Comparison of ENCODE assay signal across 20 mouse cellular contexts in genomic region chr11:70812365-70812764, GRCm38 (mm10). TPM values are rescaled to one million over a fixed set of nuclear protein-coding genes. Genes with fewer than 3 reads are reported as not detected.
DNase-seq lines count a peak whose midpoint lies in the region; ATAC-seq lines count a peak whose summit lies in the region.
"Had no signal": no experiment of that assay in that cellular context is flagged by ENCODE, and none has a peak within 500 bp of the region (broad histone marks: within the 10 kb centered on the region; RNA-seq: fewer than 3 reads in every experiment).

Scimp (minus strand) TSS chr11:70812586.

- no peaks in the 10 kb centered on the region for H3K36me3 ChIP-seq in heart, embryonic 10.5 days
- H3K36me3 ChIP-seq: embryonic facial prominence, embryonic 13.5 days; hindbrain, embryonic 13.5 days; intestine, embryonic 15.5 days; limb, embryonic 15.5 days; neural tube, embryonic 13.5 days had no signal

- no peaks in the 10 kb centered on the region for H3K9me3 ChIP-seq in heart, embryonic 10.5 days
- H3K9me3 ChIP-seq: embryonic facial prominence, embryonic 13.5 days; hindbrain, embryonic 13.5 days; intestine, embryonic 15.5 days; limb, embryonic 15.5 days; neural tube, embryonic 13.5 days had no signal

- no peak within 1 kb of the TSS for H3K27ac ChIP-seq in heart, embryonic 10.5 days
- H3K27ac ChIP-seq in brown adipose tissue, adult 24 weeks (replicated peaks; ENCODE audit: low read depth, low read length): peak within 1 kb of the TSS; percentile 54; the same call in 1 of the 2 replicates
- H3K27ac ChIP-seq: embryonic facial prominence, embryonic 13.5 days; gastrocnemius, adult 2 months; hindbrain, embryonic 13.5 days; intestine, embryonic 15.5 days; kidney, postnatal 0 days; limb, embryonic 15.5 days; neural tube, embryonic 13.5 days had no signal

- no peak within 1 kb of the TSS for H3K4me3 ChIP-seq in heart, embryonic 10.5 days
- H3K4me3 ChIP-seq in brown adipose tissue, adult 24 weeks (ENCODE audit: insufficient read depth, low read depth, low read length): no peak within 1 kb of the TSS
- H3K4me3 ChIP-seq: embryonic facial prominence, embryonic 13.5 days; gastrocnemius, adult 2 months; hindbrain, embryonic 13.5 days; intestine, embryonic 15.5 days; limb, embryonic 15.5 days; neural tube, embryonic 13.5 days had no signal

- ATAC-seq in megakaryocyte progenitor cell, adult 5-6 weeks (replicated peaks; ENCODE audit: poor library complexity): peak; percentile 80
- ATAC-seq in activated CD4-positive, CD25-positive, alpha-beta regulatory T cell, adult 4 months: no peak
- ATAC-seq: forebrain, postnatal 0 days; intestine, embryonic 15.5 days had no signal

- peak; percentile 94 for DNase-seq in heart, adult 11 months
- no peak for DNase-seq in heart, embryonic 10.5 days (ENCODE audit: low spot score)
- peak; percentile 57 for DNase-seq in 416B (ENCODE audit: low read depth)
- DNase-seq in yolk sac, embryonic 10.5 days (ENCODE audit: low spot score): no peak
- DNase-seq in cerebellum, adult 11 months: no peak
- DNase-seq: forebrain, postnatal 0 days; gastrocnemius, adult 2 months; lung, embryonic 14.5 days; right cerebral cortex, postnatal 14 days had no signal

- H3K4me1 ChIP-seq in heart, embryonic 10.5 days: no peaks in the 10 kb centered on the region
- H3K4me1 ChIP-seq in brown adipose tissue, adult 24 weeks (ENCODE audit: control insufficient read depth, insufficient read depth, insufficient read length, low read length): 0 out of 2 replicates have a peak, but pooled peaks cover 4% of the 10 kb centered on the region
- H3K4me1 ChIP-seq: embryonic facial prominence, embryonic 13.5 days; hindbrain, embryonic 13.5 days; intestine, embryonic 15.5 days; limb, embryonic 15.5 days; neural tube, embryonic 13.5 days had no signal

- no peaks in the 10 kb centered on the region for H3K27me3 ChIP-seq in heart, embryonic 10.5 days (ENCODE audit: insufficient read depth, poor library complexity, severe bottlenecking)
- H3K27me3 ChIP-seq: embryonic facial prominence, embryonic 13.5 days; hindbrain, embryonic 13.5 days; intestine, embryonic 15.5 days; neural tube, embryonic 13.5 days had no signal

- WGBS in heart, embryonic 10.5 days: 67% methylated on average over 7 of the region's 7 CpGs

RNA-seq across cellular contexts. Expression of gene Scimp, which starts in this region (rescaled TPM):
- polyA plus RNA-seq in heart, embryonic 10.5 days (2016; fragmentation: Nextera tagmentation; extraction: Ambion mirVana): not detected in 2 replicates
- not detected in 2 replicates for polyA plus RNA-seq in brown adipose tissue, adult 24 weeks (2012; ENCODE audit: insufficient read depth, insufficient read length, missing spikeins)
- 0.37 TPM in 1 of 2 replicates, not detected in the other for total RNA-seq in megakaryocyte progenitor cell, adult 5-6 weeks (2015)
- total RNA-seq in megakaryocyte progenitor cell, adult 5-6 weeks (2017): not detected in 2 replicates
- under 1 TPM in 1 of 2 experiments, not detected in 1; 0.64 TPM for polyA plus RNA-seq in activated CD4-positive, CD25-positive, alpha-beta regulatory T cell, adult 4 months (2017; shearing (Covaris generic))
- total RNA-seq: forebrain, postnatal 0 days; gastrocnemius, adult 2 months; layer of hippocampus, postnatal 10 days; left cerebral cortex, postnatal 14 days had no signal
- polyA plus RNA-seq: forebrain, postnatal 0 days; lung, embryonic 14.5 days; neural tube, embryonic 13.5 days had no signal

Comparison
In these comparisons a context has a peak if more than half of its experiments do, and no peak if none do; other contexts are left out.
1. DNase-seq: peak in heart, adult 11 months (single experiment) and 416B (single experiment); none in heart, embryonic 10.5 days (single experiment), yolk sac, embryonic 10.5 days (single experiment) and cerebellum, adult 11 months (single experiment).
2. Peak in ATAC-seq in megakaryocyte progenitor cell, adult 5-6 weeks; RNA of the gene not detected or under 1 TPM.